Mouse (Mus musculus) right cerebral cortex, postnatal 4 days (tissue): ENCODE results near the gene Kif9.

Experiments used
- DNase-seq: peaks from one replicate; pipeline ENCODE4 v3.0.0-alpha.2; 2022

The Kif9 gene

GRCm38 (mm10) chr9:110529002-110529737, 52.4 kb downstream of the Kif9 start:
- no peak for DNase-seq

DNA sequence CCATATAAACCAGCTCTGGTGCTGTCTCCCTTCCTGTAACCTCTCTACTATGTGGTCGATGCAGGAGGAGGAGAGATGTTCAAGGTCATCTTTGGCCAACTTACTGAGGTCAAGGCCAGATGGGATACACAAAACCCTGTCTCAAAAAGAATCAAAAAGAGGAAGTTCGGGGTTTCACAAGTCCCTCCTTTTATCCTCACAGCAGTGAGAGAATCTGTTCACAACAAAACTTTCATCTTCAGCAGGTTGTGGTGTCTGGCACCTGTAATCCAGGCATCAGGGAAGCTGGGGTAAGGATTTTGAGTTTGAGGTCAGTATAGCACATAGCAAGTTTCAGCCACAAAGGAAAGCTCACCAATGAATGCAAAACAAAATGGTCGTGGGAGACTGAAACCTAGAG, 53.9 kb downstream of the Kif9 start:
- DNase-seq, result no peak

GRCm38 (mm10) chr9:110531151-110531791, 54.5 kb downstream of the Kif9 start:
- no peak for DNase-seq

DNA sequence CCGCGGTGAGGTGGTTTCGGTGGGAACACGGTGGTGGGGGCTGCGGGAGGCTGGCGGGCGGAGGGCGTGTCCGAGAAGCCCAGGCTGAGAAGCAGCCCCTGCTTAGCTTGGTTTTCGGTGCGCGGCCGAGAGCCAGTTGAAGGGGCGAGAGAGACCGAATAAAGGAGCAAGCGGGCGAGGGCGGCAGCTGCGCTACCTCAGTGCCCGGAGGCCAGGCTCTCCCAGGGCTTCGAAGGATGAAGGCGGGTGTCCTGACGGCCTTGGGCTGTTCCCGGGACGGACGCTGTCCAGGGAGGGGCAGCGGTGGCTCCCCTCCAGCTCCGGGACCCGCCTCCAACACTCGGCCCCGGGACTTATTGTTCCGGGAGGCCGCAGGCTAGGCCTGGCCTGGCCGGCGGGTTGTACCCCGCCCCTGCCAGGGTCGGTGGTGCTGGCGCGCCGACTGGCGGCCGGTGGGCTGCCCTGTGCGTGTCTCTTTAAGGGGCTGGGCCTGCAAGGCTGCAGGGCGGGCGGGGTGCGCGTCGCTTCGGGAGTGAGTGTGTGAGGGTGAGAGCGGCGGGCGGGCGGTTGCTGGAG, 55.2 kb downstream of the Kif9 start:
- DNase-seq, result peak; percentile 91

DNA sequence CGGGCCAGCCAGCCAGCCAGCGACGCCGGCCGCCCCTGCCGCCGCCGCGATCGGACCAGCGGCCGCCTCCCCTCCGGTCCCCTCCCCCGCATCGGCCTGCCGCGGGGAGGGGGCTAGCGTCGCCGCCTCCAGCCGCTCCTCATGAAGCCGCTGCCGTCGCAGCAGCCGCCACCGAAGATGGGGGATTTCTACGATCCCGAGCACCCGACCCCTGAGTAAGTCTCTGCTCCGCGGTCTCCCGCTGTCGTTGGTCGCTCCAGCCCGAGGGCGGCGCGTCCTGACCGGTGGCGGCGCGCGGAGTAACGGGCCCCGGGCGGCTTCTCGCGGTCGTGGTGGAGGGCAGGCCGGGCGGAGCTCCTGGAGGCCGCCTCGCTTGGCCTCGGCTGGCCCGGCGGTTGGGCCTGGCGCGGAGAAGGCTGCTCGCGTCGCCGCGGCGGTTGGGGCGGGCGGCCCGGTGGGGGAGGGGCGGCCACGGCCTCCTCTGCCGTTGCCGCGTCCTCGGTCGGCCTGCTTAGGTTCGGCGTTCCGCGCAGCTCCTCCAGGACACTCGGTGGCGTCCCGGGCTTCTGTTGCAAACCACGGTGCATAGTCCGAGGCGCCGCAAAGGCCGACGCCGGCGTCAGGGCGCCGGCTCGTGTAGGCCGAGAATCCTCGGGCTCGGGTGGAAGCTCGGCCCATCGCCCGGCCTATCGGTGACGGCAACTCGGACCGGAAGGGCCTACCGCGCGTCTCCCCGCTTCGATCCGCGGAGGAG, 56.0 kb downstream of the Kif9 start, which contains the start of gene Setd2:
Gene Setd2, plus strand, starts transcription at position 60 of the 754 bp plus-strand sequence.
- peak; percentile 66 for DNase-seq

DNA sequence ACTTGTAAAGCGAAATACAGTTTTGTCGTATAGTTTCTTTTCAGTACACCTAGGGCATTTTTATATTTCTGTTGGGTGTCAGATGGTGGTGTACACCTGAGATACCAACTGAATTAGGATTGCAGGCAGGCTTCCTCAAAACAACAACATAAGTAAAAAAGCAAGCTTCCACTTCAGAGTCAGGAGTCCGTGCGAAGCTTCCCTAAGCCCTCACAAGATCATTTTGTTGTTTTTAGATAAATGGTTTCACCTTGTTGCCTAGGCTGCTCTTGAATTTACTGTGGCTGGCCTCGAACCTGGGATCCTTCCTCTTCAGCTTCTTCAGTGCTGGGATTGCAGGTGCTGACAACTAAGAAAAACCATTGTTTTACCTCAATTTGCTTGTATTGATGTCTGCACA, 56.9 kb downstream of the Kif9 start:
- DNase-seq, result no peak

- no peak for DNase-seq
These were observed 58.4 kb downstream of the Kif9 start for GRCm38 (mm10) chr9:110535114-110535513.

- no peak for DNase-seq
These were observed 59.9 kb downstream of the Kif9 start for GRCm38 (mm10) chr9:110536636-110537035.

- DNase-seq, result no peak
These were observed 61.8 kb downstream of the Kif9 start for GRCm38 (mm10) chr9:110538511-110538910.

DNA sequence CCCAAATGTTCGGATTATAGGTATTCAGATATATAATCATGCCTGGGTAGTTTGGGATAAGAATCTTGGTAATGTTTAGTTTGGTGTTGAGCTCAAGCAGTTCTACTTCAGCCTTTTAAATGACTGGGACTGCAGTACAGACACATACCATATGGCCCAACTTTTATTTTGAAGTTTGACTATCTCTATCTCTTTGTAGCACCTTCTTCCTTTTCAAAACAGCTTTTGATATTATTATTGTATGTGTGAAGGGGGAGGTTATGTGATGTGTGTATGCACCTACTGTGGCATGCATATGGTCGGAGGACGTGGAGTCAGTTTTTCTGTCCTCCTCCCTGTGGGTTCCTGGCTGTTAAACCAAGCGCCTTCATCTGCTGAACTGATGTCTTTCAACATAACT, 65.2 kb downstream of the Kif9 start:
- no peak for DNase-seq

GRCm38 (mm10) chr9:110548261-110548660, 71.5 kb downstream of the Kif9 start:
- DNase-seq, result no peak

DNA sequence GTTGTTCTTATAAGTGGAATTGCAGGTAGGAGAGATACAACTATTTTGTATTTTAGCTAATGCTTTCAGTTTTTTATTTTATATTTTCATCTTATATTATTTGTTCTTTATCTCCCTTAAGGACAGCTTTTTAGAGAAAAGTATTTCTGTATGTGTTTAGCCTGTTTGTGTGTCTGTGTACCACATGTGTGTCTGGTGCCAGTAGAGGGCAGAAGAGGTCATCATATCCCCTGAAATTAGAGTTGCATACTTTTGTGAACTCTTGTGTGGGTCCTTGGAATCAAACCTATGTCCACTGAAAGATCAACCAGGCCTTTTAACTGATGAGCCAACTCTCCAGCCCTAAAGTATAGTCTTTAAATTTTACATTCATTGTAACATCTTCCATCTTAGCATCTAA, 91.6 kb downstream of the Kif9 start:
- DNase-seq, result no peak
